Mouse (Mus musculus) liver, postnatal 0 days (tissue): ENCODE measurements around the gene Gm11562.
"Not testable (repeated sequence)": the region's sequence is repeated elsewhere in the genome, so short reads cannot be mapped to it uniquely, and the experiment has no call there.

Experiments
- CTCF ChIP-seq: sonication (generic); IDR thresholded peaks from 2 replicates; pipeline ENCODE4 v1.5.1; 2016; ENCODE audit warnings: antibody characterized with exemption, low read depth
- EP300 ChIP-seq: IDR thresholded peaks from 2 replicates; pipeline ENCODE4 v1.6.1; 2016; ENCODE audit warnings: antibody characterized with exemption, low read depth, mild to moderate bottlenecking

- TF ChIP-seq EP300, CTCF: not testable (repeated sequence)
Measured at GRCm38 (mm10) chr11:99597742-99598141, 22.5 kb downstream of the Gm11562 start, which contains the start of gene Krtap9-3.
